Mouse (Mus musculus) ES-E14 (cell line): ENCODE measurements around the gene Mvp. TPM values are rescaled to one million over a fixed set of nuclear protein-coding genes. Genes with fewer than 3 reads are reported as not detected.

Experiments used
- DNase-seq: peaks from one replicate; pipeline ENCODE4 v3.0.0-alpha.2; 2013; ENCODE audit warnings: low read depth, low spot score
- H3K27ac ChIP-seq: 2 replicates; pipeline ENCODE4 v1.5.1; 2012; ENCODE audit warnings: low read depth, mild to moderate bottlenecking, low read length, moderate library complexity, mixed read lengths; ENCODE audit not compliant: poor library complexity, insufficient read depth, severe bottlenecking
- H3K36me3 ChIP-seq: 2 replicates; pipeline ENCODE4 v1.6.1; 2012; ENCODE audit warnings: mild to moderate bottlenecking, low read length, moderate library complexity, mixed read lengths; ENCODE audit not compliant: control insufficient read depth, poor library complexity, insufficient read depth, severe bottlenecking
- H3K4me1 ChIP-seq, 2 experiments: fragments of 150-350 bp in 1 of 2; sonication (generic) in 1 of 2; 2 replicates each; pipeline ENCODE4 v1.6.1; 2012; ENCODE audit warnings: low read length in 2 of 2, mild to moderate bottlenecking in 1 of 2, mixed read lengths in 1 of 2; ENCODE audit not compliant: control insufficient read depth in 2 of 2, insufficient read depth in 2 of 2, poor library complexity in 1 of 2
- H3K4me3 ChIP-seq, 2 experiments: fragments of 150-350 bp in 1 of 2; sonication (generic) in 1 of 2; 2 replicates each; pipeline ENCODE4 v1.5.1; 2012; ENCODE audit warnings: low read length in 2 of 2, low read depth in 1 of 2, mild to moderate bottlenecking in 1 of 2, mixed read lengths in 1 of 2; ENCODE audit not compliant: insufficient read depth in 1 of 2, poor library complexity in 1 of 2, severe bottlenecking in 1 of 2
- H3K9ac ChIP-seq: 2 replicates; pipeline ENCODE4 v1.6.1; 2012; ENCODE audit warnings: low read depth, mild to moderate bottlenecking, low read length, mixed read lengths; ENCODE audit not compliant: poor library complexity, insufficient read depth, severe bottlenecking
- H3K9me3 ChIP-seq: fragments of 150-350 bp; sonication (generic); 2 replicates; pipeline ENCODE4 v1.6.1; 2012; ENCODE audit warnings: low read depth, mild to moderate bottlenecking, low read length; ENCODE audit not compliant: control insufficient read depth, insufficient read depth
- CHD2 ChIP-seq: IDR thresholded peaks from 2 replicates; pipeline ENCODE4 v1.6.1; 2014; ENCODE audit warnings: mild to moderate bottlenecking, low read depth, low read length, inconsistent platforms
- HCFC1 ChIP-seq: IDR thresholded peaks from 2 replicates; pipeline ENCODE4 v1.6.1; 2012; ENCODE audit warnings: low read length, inconsistent platforms, borderline replicate concordance; ENCODE audit not compliant: insufficient read depth
- MAFK ChIP-seq: IDR thresholded peaks from 2 replicates; pipeline ENCODE4 v1.6.1; 2014; ENCODE audit warnings: mild to moderate bottlenecking, low read depth, low read length, inconsistent platforms; ENCODE audit not compliant: insufficient read depth
- ZC3H11A ChIP-seq: IDR thresholded peaks from 2 replicates; pipeline ENCODE4 v1.6.1; 2012; ENCODE audit warnings: low read depth, mild to moderate bottlenecking, inconsistent platforms, low read length, borderline replicate concordance
- ZNF384 ChIP-seq: IDR thresholded peaks from 2 replicates; pipeline ENCODE4 v1.6.1; 2012; ENCODE audit warnings: low read depth, low read length, inconsistent platforms
- in situ Hi-C, 2 experiments: fragments of 600-800 bp; cut with MboI; formaldehyde crosslinking; loops; one replicate each; pipeline ENCODE4 v1.15.1; 2025; ENCODE audit warnings: low sequenced_read_pairs in 2 of 2, inconsistent platforms in 1 of 2; ENCODE audit not compliant: unreplicated experiment in 2 of 2
- total RNA-seq: library from RNA; depleted of rRNA; stranded (reverse); fragments of 300-350 nt; gene quantifications from 2 replicates; pipeline ENCODE4 v1.2.3, GENCODE M21; 2012

Gene Mvp
- total RNA-seq, 1 experiment, result 56.0 TPM

GRCm38 (mm10) chr7:127030172-127030571, 15.8 kb upstream of the Mvp start:
- no peak for TF ChIP-seq HCFC1
- TF ChIP-seq MAFK, result 0 out of 2 replicates have a peak, but pooled peaks have one; percentile 22
- no peak for TF ChIP-seq ZC3H11A
- no peak for TF ChIP-seq CHD2

GRCm38 (mm10) chr7:127027885-127028284, 13.5 kb upstream of the Mvp start:
- Histone ChIP-seq H3K9ac (peak overlapping the region; percentile 72), H3K4me3 (peak overlapping the region; percentile 65 to 87), H3K36me3 (peaks cover 58% of the 10 kb centered on the region), H3K27ac (peak overlapping the region; percentile 80), H3K9me3 (no peaks in the 10 kb centered on the region), H3K4me1 (peaks cover 6 to 16% of the 10 kb centered on the region in 2 experiments; a peak in 3 of 4 replicates)
- no peak for TF ChIP-seq ZC3H11A
- no peak for TF ChIP-seq ZNF384
- TF ChIP-seq CHD2, result no peak
- TF ChIP-seq MAFK, result no peak
- no peak for TF ChIP-seq HCFC1
- DNase-seq, result no peak
- in situ Hi-C loops, result no loop called here

More at GRCm38 (mm10) chr7:127030172-127030571, 15.8 kb upstream of the Mvp start:
- no peaks in the 10 kb centered on the region for H3K9me3 ChIP-seq
- peaks cover 5 to 12% of the 10 kb centered on the region in 2 experiments; a peak in 2 of 4 replicates for H3K4me1 ChIP-seq
- no peak overlapping the region for H3K27ac ChIP-seq
- peaks cover 52% of the 10 kb centered on the region for H3K36me3 ChIP-seq
- no peak overlapping the region for H3K4me3 ChIP-seq
- no peak overlapping the region for H3K9ac ChIP-seq
- in situ Hi-C loops, result no loop called here
- no peak for DNase-seq

GRCm38 (mm10) chr7:127026984-127027726, 12.7 kb upstream of the Mvp start, which contains the start of gene Maz:
TSS of gene Maz (minus strand) at chr7:127027037.
- Histone ChIP-seq H3K9me3 (no peaks in the 10 kb centered on the region), H3K36me3 (peaks cover 58% of the 10 kb centered on the region), H3K27ac (peak within 1 kb of the TSS; percentile 99), H3K4me3 (peak within 1 kb of the TSS; percentile 87 to 89), H3K9ac (peak within 1 kb of the TSS; percentile 90), H3K4me1 (peaks cover 6 to 17% of the 10 kb centered on the region in 2 experiments; a peak in 3 of 4 replicates)
- peak; percentile 98 for DNase-seq
- in situ Hi-C loops, result no loop called here
- no peak for TF ChIP-seq ZNF384
- TF ChIP-seq HCFC1, result peak; percentile 70; the same call in 1 of the 2 replicates

GRCm38 (mm10) chr7:127026616-127026983, 12.2 kb upstream of the Mvp start:
- no peak for DNase-seq
- Histone ChIP-seq H3K36me3 (peaks cover 55% of the 10 kb centered on the region), H3K27ac (peak overlapping the region; percentile 99), H3K9me3 (no peaks in the 10 kb centered on the region), H3K9ac (peak overlapping the region; percentile 90), H3K4me3 (peak overlapping the region; percentile 3 to 87; a peak in 3 of 4 replicates), H3K4me1 (peaks cover 8 to 15% of the 10 kb centered on the region in 2 experiments; a peak in 2 of 4 replicates)
- in situ Hi-C loops, result no loop called here
- TF ChIP-seq ZC3H11A (no peak), MAFK (no peak), ZNF384 (no peak), CHD2 (no peak), HCFC1 (no peak)
